ENCODE assay signal across 22 mouse cellular contexts in genomic region chr9:34204479-34204878, GRCm38 (mm10).
A peak's percentile ranks its signal among the peaks of the same experiment; 100 is the strongest.
DNase-seq lines count a peak whose midpoint lies in the region; ATAC-seq and TF ChIP-seq lines count a peak whose summit lies in the region.
"Had no signal": no experiment of that assay in that cellular context is flagged by ENCODE, and none has a peak within 500 bp of the region (broad histone marks: within the 10 kb centered on the region; RNA-seq: fewer than 3 reads in every experiment).

No protein-coding gene starts in this region.

- no peaks in the 10 kb centered on the region for H3K36me3 ChIP-seq in lung, embryonic 14.5 days (ENCODE audit: insufficient read depth)
- no peaks in the 10 kb centered on the region for H3K36me3 ChIP-seq in thymus, adult 2 months (ENCODE audit: control insufficient read depth, insufficient read depth, low read length)
- H3K36me3 ChIP-seq: embryonic facial prominence, embryonic 15.5 days; heart, embryonic 12.5 days; hindbrain, embryonic 15.5 days; limb, embryonic 15.5 days; liver, embryonic 15.5 days had no signal

- H3K4me2 ChIP-seq in lung, embryonic 14.5 days, result no peak overlapping the region
- H3K4me2 ChIP-seq: embryonic facial prominence, embryonic 15.5 days; heart, embryonic 12.5 days; hindbrain, embryonic 15.5 days; limb, embryonic 15.5 days; liver, embryonic 15.5 days had no signal

- H3K4me1 ChIP-seq in lung, embryonic 14.5 days (ENCODE audit: insufficient read depth), result no peaks in the 10 kb centered on the region; the same call in 1 of the 2 replicates
- H3K4me1 ChIP-seq in thymus, adult 2 months (replicated peaks; ENCODE audit: control insufficient read depth, insufficient read depth, low read length), result no peaks in the 10 kb centered on the region
- H3K4me1 ChIP-seq: liver, embryonic 15.5 days; megakaryocyte, embryonic 14.5 days had no signal

- no peak overlapping the region for H3K27ac ChIP-seq in lung, embryonic 14.5 days (ENCODE audit: low read depth)
- no peak overlapping the region for H3K27ac ChIP-seq in thymus, adult 2 months (ENCODE audit: control insufficient read depth, insufficient read depth, low read length)
- H3K27ac ChIP-seq: embryonic facial prominence, embryonic 15.5 days; layer of hippocampus, adult 2 months; limb, embryonic 15.5 days; liver, embryonic 15.5 days; stomach, postnatal 0 days had no signal

- TF ChIP-seq CTCF in lung, embryonic 14.5 days (IDR thresholded peaks at IDR 0.05; ENCODE audit: low read depth), result no peak
- TF ChIP-seq CTCF in thymus, adult 2 months (IDR thresholded peaks at IDR 0.05; ENCODE audit: borderline replicate concordance, control insufficient read depth, extremely low read depth, insufficient read depth, low read length, poor library complexity), result no peak

- no peak for TF ChIP-seq POLR2A in thymus, adult 2 months (IDR thresholded peaks at IDR 0.05; ENCODE audit: control insufficient read depth, extremely low read depth, insufficient read depth, low read length, poor library complexity)

- H3K4me3 ChIP-seq in lung, embryonic 14.5 days (ENCODE audit: low read depth, low read length), result no peak overlapping the region
- no peak overlapping the region for H3K4me3 ChIP-seq in thymus, adult 2 months (ENCODE audit: control insufficient read depth, insufficient read depth, low read length)
- H3K4me3 ChIP-seq: embryonic facial prominence, embryonic 15.5 days; heart, embryonic 12.5 days; hindbrain, embryonic 15.5 days; layer of hippocampus, adult 2 months; limb, embryonic 15.5 days; liver, embryonic 15.5 days; megakaryocyte, embryonic 14.5 days had no signal

- no peaks in the 10 kb centered on the region for H3K9me3 ChIP-seq in lung, embryonic 14.5 days (ENCODE audit: low read depth, low read length)
- H3K9me3 ChIP-seq: embryonic facial prominence, embryonic 15.5 days; heart, embryonic 12.5 days; hindbrain, embryonic 15.5 days; limb, embryonic 15.5 days; liver, embryonic 15.5 days had no signal

- peak; percentile 77 for ATAC-seq in lung, embryonic 14.5 days (ENCODE audit: insufficient read depth)
- ATAC-seq: intestine, postnatal 0 days had no signal

- WGBS in lung, embryonic 14.5 days, result 49% methylated on average over 2 of the region's 2 CpGs
- WGBS in thymus, adult 2 months, result 61% methylated on average over 2 of the region's 2 CpGs

- no peaks in the 10 kb centered on the region for H3K27me3 ChIP-seq in lung, embryonic 14.5 days (ENCODE audit: insufficient read depth, low read length)
- H3K27me3 ChIP-seq in thymus, adult 2 months (ENCODE audit: control insufficient read depth, insufficient read depth, low read length), result no peaks in the 10 kb centered on the region
- H3K27me3 ChIP-seq: embryonic facial prominence, embryonic 15.5 days; heart, embryonic 12.5 days; hindbrain, embryonic 15.5 days; limb, embryonic 15.5 days; liver, embryonic 15.5 days; megakaryocyte, embryonic 14.5 days had no signal

- DNase-seq in lung, embryonic 14.5 days, result peak; percentile 34
- no peak for DNase-seq in lung, postnatal 10 days
- peak; percentile 7 for DNase-seq in 3134 (ENCODE audit: extremely low read depth, insufficient read length, low spot score)
- DNase-seq in Muller cell, postnatal 12 days (ENCODE audit: inconsistent ontology term), result peak; percentile 98
- DNase-seq in embryo, embryonic 11 days, result peak; percentile 13
- DNase-seq in thymus, adult 2 months, result no peak
- no peak for DNase-seq in layer of hippocampus, postnatal 25 days (ENCODE audit: extremely low spot score in 1 of 2, low spot score in 1 of 2)
- DNase-seq: adrenal gland, postnatal 25 days; cerebellum, adult 18-20 months; cerebellum, postnatal 36 days; heart, adult 11 months; heart, postnatal 14 days; kidney, postnatal 10 days had no signal

- H3K9ac ChIP-seq in lung, embryonic 14.5 days, result no peak overlapping the region
- H3K9ac ChIP-seq: embryonic facial prominence, embryonic 15.5 days; heart, embryonic 12.5 days; hindbrain, embryonic 15.5 days; limb, embryonic 15.5 days; liver, embryonic 15.5 days had no signal

Comparison
In these comparisons a context has a peak if more than half of its experiments do, and no peak if none do; other contexts are left out.
1. DNase-seq: peak in lung, embryonic 14.5 days (single experiment), 3134 (single experiment), Muller cell, postnatal 12 days (single experiment) and embryo, embryonic 11 days (single experiment); none in lung, postnatal 10 days (single experiment), thymus, adult 2 months (single experiment) and layer of hippocampus, postnatal 25 days (0 of 2).